Mouse (Mus musculus): ENCODE data around the gene Igdcc4.
A peak's percentile ranks its signal among the peaks of the same experiment; 100 is the strongest.
"Not testable (repeated sequence)": the region's sequence is repeated elsewhere in the genome, so short reads cannot be mapped to it uniquely, and the experiment has no call there.

The Igdcc4 gene

DNA sequence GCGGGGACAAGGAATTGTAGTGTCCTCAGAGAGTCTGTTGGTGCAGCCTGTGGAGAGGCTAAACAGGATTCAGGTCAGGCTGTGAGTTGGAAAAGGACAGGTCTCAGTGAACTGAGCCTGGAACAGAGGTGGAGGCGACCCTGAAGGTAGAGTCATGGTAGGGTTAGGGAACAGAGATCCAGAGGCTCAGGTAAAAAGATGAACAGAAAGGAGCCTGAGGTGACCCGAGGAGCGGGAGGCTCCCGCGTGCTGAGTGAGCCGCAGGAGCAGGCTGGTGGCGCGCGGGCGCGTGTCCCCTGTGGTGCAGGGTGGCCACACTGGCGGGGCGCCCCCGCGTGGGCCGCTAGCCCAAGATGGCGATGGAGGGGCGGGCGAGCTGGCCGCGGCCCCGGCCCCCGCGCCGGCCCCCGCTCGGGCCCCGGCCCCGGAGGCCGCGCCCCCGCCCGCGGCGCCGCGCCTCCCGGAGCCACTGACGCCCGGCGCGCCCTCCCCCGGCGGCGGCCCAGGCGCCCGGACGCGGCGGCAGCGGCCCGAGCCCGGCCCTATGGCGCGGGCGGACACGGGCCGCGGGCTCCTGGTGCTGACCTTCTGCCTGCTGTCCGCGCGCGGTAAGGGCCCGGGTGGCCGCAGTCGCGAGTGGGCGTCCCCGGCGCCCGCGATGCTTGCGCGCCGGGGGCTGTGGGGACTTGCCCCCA is at the start of gene Igdcc4:
Gene Igdcc4 (plus strand): TSS at position 496 of the 695 bp plus-strand sequence.
- no peak for DNase-seq (ENCODE audit: low spot score in 2 of 2)

DNA sequence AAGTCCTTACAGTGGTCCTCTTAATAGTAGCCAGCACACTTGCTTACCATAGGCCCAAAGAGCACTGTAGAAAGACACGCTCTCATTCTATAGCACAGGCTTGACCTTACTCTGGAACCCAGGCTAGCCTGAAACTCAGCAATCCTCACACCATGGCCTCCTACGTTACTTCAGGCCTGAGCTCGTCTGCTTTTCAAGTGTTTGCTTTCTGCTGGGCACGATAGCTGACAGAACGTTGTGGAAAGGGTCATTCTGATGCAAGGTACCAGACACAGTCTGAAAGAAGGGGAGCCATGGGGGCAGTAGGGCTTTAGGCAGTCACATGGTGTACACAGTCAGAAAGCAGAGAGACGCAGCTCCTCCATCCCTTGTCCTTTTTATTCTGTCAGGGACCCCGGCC is 37.0 kb upstream of the Igdcc4 start:
- DNase-seq (ENCODE audit: low spot score in 2 of 2), result no peak

- DNase-seq (ENCODE audit: low spot score in 2 of 2), result no peak
Measured at GRCm38 (mm10) chr9:65070587-65070986, 30.7 kb upstream of the Igdcc4 start.

DNA sequence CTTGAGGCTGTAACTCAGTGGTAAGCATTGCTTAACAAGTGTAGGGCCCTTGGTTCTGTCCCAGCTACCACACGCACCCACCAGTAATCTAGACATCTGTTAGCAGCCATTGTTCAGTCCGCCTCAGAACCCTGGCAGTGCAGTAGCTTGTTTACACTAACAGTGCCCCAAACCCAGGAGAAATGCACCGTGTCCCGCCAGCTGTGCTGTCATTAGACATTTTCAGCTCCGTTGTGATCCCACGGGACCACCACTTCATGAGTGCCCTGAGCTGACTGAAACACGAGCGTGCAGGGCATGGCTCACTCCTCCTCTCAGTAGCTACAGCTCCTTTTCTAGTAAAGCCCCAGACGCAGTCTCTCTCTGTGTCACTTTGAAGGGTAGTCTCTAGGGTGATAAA is 27.7 kb upstream of the Igdcc4 start:
- DNase-seq (ENCODE audit: low spot score in 2 of 2), result no peak

GRCm38 (mm10) chr9:65074251-65074650 is 27.0 kb upstream of the Igdcc4 start:
- DNase-seq (ENCODE audit: low spot score in 2 of 2), result no peak

DNA sequence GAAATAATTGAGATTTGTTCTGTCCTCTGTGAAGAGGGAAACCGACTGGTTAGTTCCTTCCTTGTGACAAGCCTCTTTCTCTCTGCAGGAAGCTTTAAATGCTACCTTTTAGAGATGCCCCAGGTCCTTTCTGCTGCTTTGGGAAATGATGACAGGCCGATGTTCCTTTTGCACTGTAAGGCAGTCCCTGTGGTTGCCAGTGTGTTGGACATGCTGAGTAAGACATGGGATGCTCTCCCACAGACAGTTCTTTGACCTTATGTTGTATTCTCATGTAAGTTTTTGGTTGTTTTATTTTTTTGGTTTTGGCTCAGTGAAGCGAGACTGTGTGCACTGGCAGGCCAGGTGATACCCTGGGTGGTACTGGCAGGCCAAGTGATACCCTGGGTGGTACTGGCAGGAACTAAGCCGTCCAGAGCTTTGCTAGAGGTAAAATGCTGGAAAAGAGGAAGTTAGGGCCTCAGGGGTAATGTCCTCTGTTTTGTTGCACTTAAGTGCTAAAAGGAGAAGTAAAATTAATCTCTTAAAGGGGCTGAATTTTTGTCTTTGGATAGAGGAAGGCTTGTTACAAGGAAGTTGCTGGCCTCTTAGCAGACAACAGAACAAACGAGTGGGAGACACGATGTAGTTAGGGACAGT is 26.3 kb upstream of the Igdcc4 start:
- no peak for DNase-seq (ENCODE audit: low spot score in 2 of 2)

DNA sequence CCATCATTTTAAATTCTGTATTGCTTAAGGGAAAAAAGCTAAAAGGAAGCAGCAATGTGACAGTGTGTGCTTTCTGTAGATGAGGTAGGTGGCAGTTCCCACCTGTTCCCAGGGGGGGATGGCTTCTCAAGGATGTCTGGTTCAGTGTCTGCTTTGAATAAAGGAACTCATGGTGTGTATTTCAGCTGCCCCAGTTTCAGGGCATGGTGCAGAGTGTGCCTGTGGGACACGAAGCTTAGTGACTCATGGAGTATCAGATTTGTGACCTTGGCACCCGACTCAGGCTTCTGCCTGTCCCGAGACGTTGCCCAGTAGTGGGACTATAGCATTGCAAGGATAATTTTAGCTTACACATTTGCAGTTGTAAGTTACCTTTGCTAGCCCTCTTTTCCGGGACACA is 23.8 kb upstream of the Igdcc4 start:
- DNase-seq (ENCODE audit: low spot score in 2 of 2), result no peak

GRCm38 (mm10) chr9:65080141-65080540 is 21.1 kb upstream of the Igdcc4 start:
- DNase-seq (ENCODE audit: low spot score in 2 of 2), result not testable (repeated sequence)

- DNase-seq (ENCODE audit: low spot score in 2 of 2), result no peak
Measured at GRCm38 (mm10) chr9:65083075-65083765, 18.1 kb upstream of the Igdcc4 start.

- DNase-seq (ENCODE audit: low spot score in 2 of 2), result no peak
Measured at GRCm38 (mm10) chr9:65084198-65084807, 17.0 kb upstream of the Igdcc4 start.

DNA sequence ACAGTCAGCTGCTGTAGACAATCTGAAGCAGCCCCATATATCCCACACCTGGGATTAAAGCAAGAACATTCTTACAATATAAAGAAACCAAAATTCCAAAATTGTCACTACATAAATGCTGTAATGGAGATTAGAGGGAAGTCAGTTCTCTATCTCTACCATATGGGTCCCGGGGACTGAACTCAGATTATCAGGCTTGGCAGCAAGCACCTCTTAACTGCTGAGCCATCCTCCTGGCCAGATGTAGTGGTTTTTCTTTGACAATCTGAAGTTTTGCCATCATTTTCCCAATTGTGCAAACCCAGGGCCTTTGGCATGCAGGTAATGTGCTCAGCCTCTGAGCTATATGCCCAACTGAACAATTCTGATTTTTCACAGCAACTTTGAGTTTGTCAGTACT is 16.0 kb upstream of the Igdcc4 start:
- DNase-seq (ENCODE audit: low spot score in 2 of 2), result no peak

DNA sequence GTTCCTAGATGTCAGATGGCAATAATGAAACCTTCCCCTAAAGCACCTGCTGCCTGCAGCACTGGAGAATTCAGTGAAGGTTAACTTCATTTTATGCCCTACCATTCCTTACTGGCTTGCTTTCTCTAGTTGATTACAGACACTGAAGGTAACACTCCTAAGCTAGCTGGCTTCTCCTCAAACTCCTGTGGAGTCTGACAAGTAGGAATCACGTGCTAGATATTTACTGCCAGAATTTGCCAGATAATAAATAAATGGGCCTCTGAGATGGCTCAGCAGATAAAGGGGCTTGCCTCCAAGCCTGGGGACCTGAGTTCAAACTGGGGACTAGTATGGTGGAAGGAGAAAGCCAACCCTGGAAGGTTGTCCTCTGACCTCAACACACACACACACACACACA is 14.5 kb upstream of the Igdcc4 start:
- no peak for DNase-seq (ENCODE audit: low spot score in 2 of 2)

DNA sequence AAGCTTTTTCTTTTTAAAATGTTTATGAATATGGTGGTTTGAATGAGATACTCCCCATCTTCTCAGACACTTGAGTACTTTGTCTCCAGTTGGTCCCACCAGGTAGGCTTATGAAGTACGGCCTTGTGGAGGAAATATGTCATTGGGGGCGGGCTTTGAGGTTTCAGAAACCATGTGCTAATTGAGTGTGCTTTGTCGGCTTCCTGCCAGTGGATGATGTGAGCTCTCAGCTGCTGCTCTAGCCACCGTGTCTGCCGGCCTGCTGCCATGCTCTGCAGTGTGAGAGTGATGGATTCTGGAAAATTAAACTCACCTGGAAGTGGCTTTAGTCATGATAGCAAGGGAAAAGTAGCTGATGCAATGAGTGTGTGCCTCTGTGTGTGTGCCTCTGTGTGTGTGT is 13.8 kb upstream of the Igdcc4 start:
- no peak for DNase-seq (ENCODE audit: low spot score in 2 of 2)

DNA sequence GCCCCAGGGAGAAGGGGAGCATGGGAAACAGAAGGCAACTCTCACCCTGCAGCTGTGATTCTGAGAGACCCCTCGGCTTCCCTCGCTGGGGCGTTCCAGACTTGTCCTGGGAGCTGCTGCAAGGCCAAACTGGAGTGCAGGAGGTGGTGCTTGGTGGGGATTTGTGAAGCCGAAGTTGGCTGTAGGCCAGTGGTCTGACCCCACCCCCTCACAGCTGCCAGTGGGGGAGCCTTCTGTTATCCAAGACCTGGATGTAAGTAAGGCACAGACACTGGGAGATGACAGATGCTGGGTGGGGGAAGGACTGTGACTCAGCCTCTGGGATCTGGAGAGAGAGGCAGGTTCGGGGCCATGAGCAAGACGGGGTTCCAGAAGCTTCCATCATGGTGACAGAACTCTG is 7.0 kb upstream of the Igdcc4 start:
- DNase-seq (ENCODE audit: low spot score in 2 of 2), result peak in 1 of 2 experiments; percentile 42

GRCm38 (mm10) chr9:65101686-65102376 is 545 bp downstream of the Igdcc4 start:
- no peak for DNase-seq (ENCODE audit: low spot score in 2 of 2)

- DNase-seq (ENCODE audit: low spot score in 2 of 2), result no peak
Measured at GRCm38 (mm10) chr9:65102377-65103172, 1.3 kb downstream of the Igdcc4 start.

- no peak for DNase-seq (ENCODE audit: low spot score in 2 of 2)
Measured at GRCm38 (mm10) chr9:65103173-65103752, 2.0 kb downstream of the Igdcc4 start.

- no peak for DNase-seq (ENCODE audit: low spot score in 2 of 2)
Measured at GRCm38 (mm10) chr9:65106821-65107220, 5.5 kb downstream of the Igdcc4 start.

GRCm38 (mm10) chr9:65107893-65108292 is 6.6 kb downstream of the Igdcc4 start:
- no peak for DNase-seq (ENCODE audit: low spot score in 2 of 2)

Data from left cerebral cortex, adult 9 months (tissue).